Mouse (Mus musculus): Measurements from ENCODE around the gene Cdk5r2. TPM values are rescaled to one million over a fixed set of nuclear protein-coding genes. Genes with fewer than 3 reads are reported as not detected.

Cdk5r2 gene
- polyA plus RNA-seq, 2 experiments, result 0.07 to 0.49 TPM

DNA sequence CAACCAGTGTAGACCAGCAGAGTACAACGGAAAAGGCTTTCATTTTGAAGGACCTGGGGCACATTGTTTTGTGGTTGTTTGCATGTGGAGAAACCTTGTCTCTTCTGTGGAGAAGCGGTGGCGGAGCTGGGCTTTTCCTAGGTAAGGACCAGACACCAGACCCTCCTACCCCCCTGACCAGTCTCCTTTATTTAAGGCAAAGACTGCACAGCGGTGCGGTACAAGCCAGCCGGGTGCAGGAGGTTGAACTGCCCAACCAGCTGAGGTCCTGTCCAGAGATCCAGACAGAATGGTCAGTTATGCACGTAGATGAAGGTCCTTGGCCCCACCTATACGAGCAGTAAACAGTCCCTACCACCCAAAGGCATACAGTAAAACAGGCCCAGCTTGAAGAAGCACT lies 28.1 kb downstream of the Cdk5r2 start:
- WGBS, result under 1% methylated on average over 8 of the region's 8 CpGs
- Histone ChIP-seq H3K9me3 (ENCODE audit: control insufficient read depth, low read length) (no peaks in the 10 kb centered on the region), H3K27me3 (ENCODE audit: control insufficient read depth, insufficient read depth, low read length) (peaks cover 82% of the 10 kb centered on the region), H3K27ac (replicated peaks; ENCODE audit: low read depth, low read length) (no peak overlapping the region), H3K4me2 (replicated peaks; ENCODE audit: low read depth, low read length, severe bottlenecking) (no peak overlapping the region), H3K36me3 (ENCODE audit: control insufficient read depth, insufficient read depth, low read length) (no peaks in the 10 kb centered on the region), H3K4me1 (ENCODE audit: control insufficient read depth, insufficient read depth, low read length) (peaks cover 15% of the 10 kb centered on the region; the same call in 1 of the 2 replicates), H3K9ac (ENCODE audit: low read depth, low read length, severe bottlenecking) (no peak overlapping the region), H3K4me3 (replicated peaks; ENCODE audit: low read length) (peak overlapping the region; percentile 33; the same call in 1 of the 2 replicates)
- DNase-seq (ENCODE audit: low spot score) (no peak), ATAC-seq (ENCODE audit: low FRiP score, low read depth) (no peak)
- TF ChIP-seq POLR2A (IDR thresholded peaks at IDR 0.05; ENCODE audit: borderline replicate concordance, extremely low read depth, insufficient read depth, insufficient read length), result no peak

DNA sequence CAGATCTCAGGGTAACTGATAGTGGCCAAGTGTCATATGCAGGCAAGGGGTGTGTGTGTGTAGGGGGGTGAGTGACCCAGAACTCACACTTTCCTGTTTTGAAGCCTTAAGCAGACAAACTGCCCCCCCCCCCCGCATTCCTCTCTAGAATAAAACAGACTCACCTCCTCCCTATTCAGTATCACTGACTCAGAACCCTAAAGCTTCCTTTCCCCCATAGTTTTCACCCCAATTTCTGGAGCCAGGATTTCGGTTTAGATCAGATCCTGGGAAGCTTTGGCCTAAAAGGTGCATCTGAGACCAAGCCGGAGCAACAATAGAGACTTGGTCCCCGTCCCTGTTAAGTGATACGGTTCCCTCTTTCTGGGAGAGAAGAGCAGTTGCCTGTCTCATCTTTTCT lies 28.7 kb downstream of the Cdk5r2 start:
- WGBS, result 7% methylated on average over 5 of the region's 5 CpGs
- ATAC-seq (ENCODE audit: low FRiP score, low read depth), result no peak

GRCm38 (mm10) chr1:74884196-74885141 lies 29.7 kb downstream of the Cdk5r2 start:
- WGBS, result under 1% methylated on average over 55 of the region's 57 CpGs
- DNase-seq (ENCODE audit: low spot score), result no peak

More for the DNA sequence above, 28.7 kb downstream of the Cdk5r2 start:
- Histone ChIP-seq H3K4me2 (replicated peaks; ENCODE audit: low read depth, low read length, severe bottlenecking) (no peak overlapping the region), H3K9me3 (ENCODE audit: control insufficient read depth, low read length) (no peaks in the 10 kb centered on the region), H3K9ac (ENCODE audit: low read depth, low read length, severe bottlenecking) (no peak overlapping the region), H3K4me3 (replicated peaks; ENCODE audit: low read length) (no peak overlapping the region), H3K27ac (replicated peaks; ENCODE audit: low read depth, low read length) (no peak overlapping the region), H3K27me3 (ENCODE audit: control insufficient read depth, insufficient read depth, low read length) (peaks cover 85% of the 10 kb centered on the region), H3K36me3 (ENCODE audit: control insufficient read depth, insufficient read depth, low read length) (no peaks in the 10 kb centered on the region), H3K4me1 (ENCODE audit: control insufficient read depth, insufficient read depth, low read length) (peaks cover 15% of the 10 kb centered on the region; the same call in 1 of the 2 replicates)
- no peak for DNase-seq (ENCODE audit: low spot score)
- no peak for TF ChIP-seq POLR2A (IDR thresholded peaks at IDR 0.05; ENCODE audit: borderline replicate concordance, extremely low read depth, insufficient read depth, insufficient read length)

GRCm38 (mm10) chr1:74885369-74886042 lies 30.8 kb downstream of the Cdk5r2 start, which contains the start of gene Fev:
TSS of gene Fev (minus strand) at chr1:74885419.
- ATAC-seq (ENCODE audit: low FRiP score, low read depth) (no peak), DNase-seq (ENCODE audit: low spot score) (no peak)
- WGBS, result 2% methylated on average over 34 of the region's 43 CpGs
- Histone ChIP-seq H3K4me1 (ENCODE audit: control insufficient read depth, insufficient read depth, low read length) (peaks cover 15% of the 10 kb centered on the region; the same call in 1 of the 2 replicates), H3K27me3 (ENCODE audit: control insufficient read depth, insufficient read depth, low read length) (peaks cover 81% of the 10 kb centered on the region), H3K4me3 (replicated peaks; ENCODE audit: low read length) (peak within 1 kb of the TSS; percentile 22), H3K36me3 (ENCODE audit: control insufficient read depth, insufficient read depth, low read length) (no peaks in the 10 kb centered on the region), H3K9ac (ENCODE audit: low read depth, low read length, severe bottlenecking) (no peak within 1 kb of the TSS), H3K27ac (replicated peaks; ENCODE audit: low read depth, low read length) (no peak within 1 kb of the TSS), H3K4me2 (replicated peaks; ENCODE audit: low read depth, low read length, severe bottlenecking) (peak within 1 kb of the TSS; percentile 35), H3K9me3 (ENCODE audit: control insufficient read depth, low read length) (no peaks in the 10 kb centered on the region)
- TF ChIP-seq POLR2A (IDR thresholded peaks at IDR 0.05; ENCODE audit: borderline replicate concordance, extremely low read depth, insufficient read depth, insufficient read length), result no peak

More at GRCm38 (mm10) chr1:74884196-74885141, 29.7 kb downstream of the Cdk5r2 start:
- Histone ChIP-seq H3K27me3 (ENCODE audit: control insufficient read depth, insufficient read depth, low read length) (peaks cover 77% of the 10 kb centered on the region), H3K4me3 (replicated peaks; ENCODE audit: low read length) (peak overlapping the region; percentile 22), H3K36me3 (ENCODE audit: control insufficient read depth, insufficient read depth, low read length) (no peaks in the 10 kb centered on the region), H3K9me3 (ENCODE audit: control insufficient read depth, low read length) (no peaks in the 10 kb centered on the region), H3K4me2 (replicated peaks; ENCODE audit: low read depth, low read length, severe bottlenecking) (peak overlapping the region; percentile 35), H3K4me1 (ENCODE audit: control insufficient read depth, insufficient read depth, low read length) (peaks cover 15% of the 10 kb centered on the region; the same call in 1 of the 2 replicates), H3K9ac (ENCODE audit: low read depth, low read length, severe bottlenecking) (no peak overlapping the region), H3K27ac (replicated peaks; ENCODE audit: low read depth, low read length) (no peak overlapping the region)
- no peak for TF ChIP-seq POLR2A (IDR thresholded peaks at IDR 0.05; ENCODE audit: borderline replicate concordance, extremely low read depth, insufficient read depth, insufficient read length)
- ATAC-seq (ENCODE audit: low FRiP score, low read depth), result no peak

DNA sequence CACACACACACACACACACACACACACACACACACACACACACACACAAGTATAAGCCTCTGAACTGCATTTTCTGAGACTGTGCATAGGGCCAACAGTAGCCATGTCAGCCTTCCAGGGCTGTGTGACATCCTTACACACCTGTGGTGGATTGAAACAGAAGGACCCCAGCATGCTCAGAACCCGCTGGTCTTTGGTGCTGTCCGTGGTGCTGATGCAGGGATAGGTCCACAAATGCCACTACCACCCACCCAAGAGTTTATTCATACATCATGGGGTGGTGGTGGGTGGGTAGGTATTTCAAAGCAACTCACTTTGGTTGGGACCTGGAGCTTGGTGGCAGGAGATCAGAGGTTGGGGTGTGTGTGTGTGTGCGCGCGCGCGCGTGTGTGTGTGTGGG lies 36.8 kb downstream of the Cdk5r2 start:
- ATAC-seq (ENCODE audit: low FRiP score, low read depth) (no peak), DNase-seq (ENCODE audit: low spot score) (peak; percentile 58)
- Histone ChIP-seq H3K9ac (ENCODE audit: low read depth, low read length, severe bottlenecking) (no peak overlapping the region), H3K9me3 (ENCODE audit: control insufficient read depth, low read length) (no peaks in the 10 kb centered on the region), H3K4me2 (replicated peaks; ENCODE audit: low read depth, low read length, severe bottlenecking) (no peak overlapping the region), H3K36me3 (ENCODE audit: control insufficient read depth, insufficient read depth, low read length) (no peaks in the 10 kb centered on the region), H3K4me3 (replicated peaks; ENCODE audit: low read length) (no peak overlapping the region), H3K27ac (replicated peaks; ENCODE audit: low read depth, low read length) (no peak overlapping the region), H3K4me1 (ENCODE audit: control insufficient read depth, insufficient read depth, low read length) (no peaks in the 10 kb centered on the region), H3K27me3 (ENCODE audit: control insufficient read depth, insufficient read depth, low read length) (peaks cover 78% of the 10 kb centered on the region)
- TF ChIP-seq POLR2A (IDR thresholded peaks at IDR 0.05; ENCODE audit: borderline replicate concordance, extremely low read depth, insufficient read depth, insufficient read length), result no peak
- WGBS, result 0% methylated on average over 3 of the region's 8 CpGs
